Mouse (Mus musculus) embryonic fibroblast, embryonic 13.5 days (primary cell): Measurements from ENCODE around the gene Mrm2.

Source experiments
- CTCF ChIP-seq: IDR thresholded peaks from 2 replicates; pipeline ENCODE4 v1.5.1; 2011; ENCODE audit warnings: mild to moderate bottlenecking, control low read depth, low read length, moderate library complexity, borderline replicate concordance; ENCODE audit not compliant: insufficient read depth
- POLR2A ChIP-seq: IDR thresholded peaks from 2 replicates; pipeline ENCODE4 v1.6.1; 2011; ENCODE audit warnings: low read depth, mild to moderate bottlenecking, control low read depth, low read length, moderate library complexity

- TF ChIP-seq CTCF (no peak), POLR2A (no peak)
These were observed 25.7 kb downstream of the Mrm2 start for GRCm38 (mm10) chr5:140306016-140306415.
